Mouse (Mus musculus) adrenal gland, postnatal 36 days (tissue): ENCODE measurements around the gene Pdzrn3. TPM values are rescaled to one million over a fixed set of nuclear protein-coding genes. Genes with fewer than 3 reads are reported as not detected.
A peak's percentile ranks its signal among the peaks of the same experiment; 100 is the strongest.

ENCODE experiments used
- DNase-seq, 2 experiments: peaks; one replicate each; pipeline ENCODE4 v3.0.0; 2021; ENCODE audit warnings: mixed read lengths in 1 of 2
- long read RNA-seq, 2 experiments: library from polyadenylated mRNA; stranded (forward); transcript quantifications; one replicate each; pipeline ENCODE4 v2.0.0; 2021; ENCODE audit warnings: borderline sequencing depth in 2 of 2
- total RNA-seq, 2 experiments: library from RNA; stranded (reverse); gene quantifications; 2 replicates each; pipeline ENCODE4 v1.2.3; 2021

Pdzrn3 gene
- 10 to 100 TPM; 19.1 to 25.7 TPM for total RNA-seq
- long read RNA-seq, experiment 1, full-length matches to known transcripts = 7 of 11 reads
- long read RNA-seq, experiment 1, partial matches to known transcripts = 2 of 11 reads
- long read RNA-seq, experiment 1, other reads (novel, unspliced or antisense) = 2 of 11 reads
- long read RNA-seq, experiment 2, full-length matches to known transcripts = 4 of 6 reads
- long read RNA-seq, experiment 2, partial matches to known transcripts = 1 of 6 reads
- long read RNA-seq, experiment 2, other reads (novel, unspliced or antisense) = 1 of 6 reads

GRCm38 (mm10) chr6:101377167-101377934 is at the start of gene Pdzrn3:
TSS of gene Pdzrn3 (minus strand) at chr6:101377897.
- peak; percentile 76 to 81 for DNase-seq

- DNase-seq = no peak
These were observed 49.6 kb upstream of the Pdzrn3 start for GRCm38 (mm10) chr6:101427296-101427695.

- no peak for DNase-seq
These were observed 48.6 kb upstream of the Pdzrn3 start for GRCm38 (mm10) chr6:101426301-101426700.

DNA sequence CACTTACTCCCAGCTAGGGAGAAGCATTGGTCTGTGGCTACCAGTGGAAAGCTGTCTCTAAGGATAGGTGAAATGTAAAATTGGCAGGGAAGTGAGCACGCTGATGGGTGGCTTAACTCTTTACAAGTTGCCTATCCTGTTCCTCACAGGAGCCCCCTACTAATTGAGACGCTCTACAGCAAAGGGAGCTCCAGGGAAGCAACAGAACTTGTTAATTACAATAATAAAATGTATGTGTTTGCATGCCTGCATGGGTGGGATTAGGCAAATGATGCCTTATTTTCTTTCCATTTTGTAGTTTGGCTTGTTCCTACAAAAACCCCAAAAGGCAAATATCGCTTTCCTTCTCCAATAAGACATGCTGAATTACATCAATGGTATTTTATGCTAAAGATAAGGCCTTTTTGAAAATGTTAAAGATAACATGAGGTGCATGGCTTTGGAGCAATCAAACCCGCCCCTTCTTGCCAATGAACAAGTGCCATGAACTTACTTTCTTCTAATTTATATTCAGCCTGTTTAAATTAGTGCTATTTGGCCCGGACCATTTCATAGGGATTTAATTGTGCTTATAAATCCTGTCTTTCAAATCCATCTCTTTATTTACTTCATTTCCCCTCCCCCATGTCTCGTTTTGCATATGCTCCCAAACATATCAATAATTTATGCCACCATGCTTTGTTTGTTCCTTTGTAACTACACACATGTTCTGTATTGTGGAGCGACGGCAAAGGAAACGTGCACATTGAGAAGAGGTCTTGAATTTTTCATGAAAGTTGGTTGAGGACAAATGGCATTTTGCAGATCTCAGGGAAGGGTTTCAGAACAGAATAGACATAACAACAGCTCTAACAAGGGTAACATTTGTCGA is 44.6 kb upstream of the Pdzrn3 start:
- no peak for DNase-seq

- no peak for DNase-seq
These were observed 40.5 kb upstream of the Pdzrn3 start for GRCm38 (mm10) chr6:101418213-101418612.

DNA sequence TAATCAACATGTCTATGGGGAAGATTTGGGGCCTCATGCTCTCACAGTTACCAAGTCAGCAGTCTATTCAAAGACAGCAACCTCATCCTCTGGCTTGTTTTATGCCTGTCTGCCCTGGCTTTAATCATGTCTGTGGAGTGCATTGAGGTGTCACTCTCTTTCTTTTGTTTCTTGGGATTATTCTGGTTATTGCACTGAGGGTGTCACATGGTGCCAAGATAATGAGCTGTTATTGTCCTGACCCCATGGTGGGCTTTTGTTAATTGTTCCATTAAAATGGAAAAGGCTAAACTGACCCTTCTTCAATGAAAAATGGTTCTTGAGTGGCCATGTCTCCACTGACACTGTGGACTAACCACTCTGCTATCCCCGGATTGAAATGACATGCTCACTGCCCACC is 34.0 kb upstream of the Pdzrn3 start:
- no peak for DNase-seq

GRCm38 (mm10) chr6:101411064-101411463 is 33.4 kb upstream of the Pdzrn3 start:
- DNase-seq = no peak

DNA sequence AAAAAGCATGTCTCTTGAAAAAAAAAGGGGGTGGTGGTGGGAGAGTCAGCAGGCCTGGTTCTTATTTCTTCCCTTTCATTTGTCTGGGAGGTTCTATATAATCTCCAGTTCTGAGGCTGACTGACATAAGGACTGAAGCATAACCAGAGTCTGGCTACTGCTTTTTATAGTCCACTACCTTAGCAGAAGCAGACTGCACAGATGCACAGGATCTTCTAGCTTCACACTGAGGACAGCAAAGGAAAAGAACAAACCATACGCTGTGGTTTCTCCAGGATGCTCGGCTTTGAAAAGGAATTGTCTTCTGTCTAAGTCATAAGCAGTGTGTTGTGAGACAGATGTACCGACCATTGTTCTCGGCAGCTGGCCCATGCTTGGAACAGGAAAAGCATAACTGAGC is 19.0 kb upstream of the Pdzrn3 start:
- DNase-seq = no peak

GRCm38 (mm10) chr6:101395908-101396307 is 18.2 kb upstream of the Pdzrn3 start:
- DNase-seq = no peak

GRCm38 (mm10) chr6:101392801-101393117 is 15.1 kb upstream of the Pdzrn3 start:
- DNase-seq = no peak

- no peak for DNase-seq
These were observed 14.6 kb upstream of the Pdzrn3 start for GRCm38 (mm10) chr6:101392107-101392800.

DNA sequence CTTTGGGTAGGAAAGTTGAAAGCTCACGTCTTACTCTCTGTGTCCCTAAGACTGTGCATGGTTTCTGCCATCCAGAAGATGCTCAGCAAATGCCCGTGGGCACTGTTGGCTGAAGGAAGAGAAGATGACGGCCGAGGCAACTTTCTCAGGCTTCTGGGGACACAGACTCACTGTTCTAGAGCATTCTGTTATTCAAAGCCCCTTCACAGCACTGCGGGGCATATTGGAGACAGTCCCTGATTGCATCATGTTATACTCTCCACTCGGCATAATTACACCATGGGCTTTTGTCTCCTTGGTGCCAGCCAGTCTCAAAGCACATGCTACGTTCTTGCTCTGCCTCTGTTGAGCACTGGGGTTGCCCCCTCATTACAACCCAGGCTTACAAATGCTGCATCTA is 7.8 kb upstream of the Pdzrn3 start:
- DNase-seq = no peak

DNA sequence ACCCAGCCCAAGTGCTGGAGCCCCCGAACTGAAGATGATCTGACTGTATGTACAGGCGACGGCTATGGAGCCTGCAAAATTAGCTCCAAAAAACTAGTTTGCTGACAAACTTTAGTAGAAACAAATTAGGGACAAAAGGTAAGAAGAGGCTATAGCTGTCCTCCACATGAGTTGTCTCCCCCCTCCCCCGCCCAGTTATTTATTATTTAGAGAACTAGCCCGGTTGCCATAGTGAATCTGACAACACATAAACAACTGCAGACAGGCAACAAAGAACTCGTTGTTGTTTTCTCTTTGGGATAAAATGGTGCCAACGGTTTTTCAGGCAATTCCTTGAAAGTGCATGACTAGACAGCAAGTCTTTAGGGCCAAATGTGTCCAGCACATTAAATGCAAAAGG is 7.3 kb upstream of the Pdzrn3 start:
- no peak for DNase-seq

GRCm38 (mm10) chr6:101384476-101384875 is 6.8 kb upstream of the Pdzrn3 start:
- DNase-seq = peak; percentile 31 to 53

DNA sequence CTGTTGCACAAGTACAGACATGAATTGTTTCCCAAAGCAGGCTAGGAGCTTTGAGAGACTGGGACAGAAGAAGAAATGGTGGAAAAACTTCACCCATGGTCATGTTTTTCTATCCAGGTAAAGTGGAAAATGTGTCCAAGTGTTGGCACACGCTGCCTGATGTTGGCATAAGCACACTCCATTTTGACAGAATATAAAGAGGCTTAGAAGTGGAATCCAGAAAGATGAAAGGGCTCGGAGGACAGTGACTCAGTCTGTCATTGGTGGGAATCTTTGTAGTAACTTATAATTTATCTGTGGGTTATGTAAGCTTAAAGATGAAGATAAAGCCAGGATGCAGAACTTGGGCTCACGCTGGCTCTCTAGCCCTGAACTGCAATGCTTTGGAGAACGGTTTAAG is 5.2 kb upstream of the Pdzrn3 start:
- peak; percentile 22 to 32 for DNase-seq

DNA sequence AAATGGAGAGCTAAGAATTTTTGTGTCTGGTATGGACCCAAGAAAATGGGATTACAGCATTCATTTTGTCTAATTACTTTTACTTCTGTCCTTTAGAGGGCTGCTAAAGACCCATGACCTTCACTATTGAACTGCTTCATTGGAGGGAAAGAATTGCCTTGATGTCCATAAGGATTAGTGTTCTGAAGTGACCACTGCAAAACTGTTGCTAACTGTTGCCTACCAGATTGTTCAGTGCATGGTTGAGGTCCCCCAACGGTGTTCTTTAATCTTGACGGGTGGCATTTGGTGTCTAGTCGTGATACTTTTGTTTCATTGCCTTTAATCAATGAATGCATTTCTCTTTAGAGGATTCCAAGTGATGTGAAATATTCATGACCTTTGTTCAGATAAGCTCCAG is 1.8 kb upstream of the Pdzrn3 start:
- no peak for DNase-seq

DNA sequence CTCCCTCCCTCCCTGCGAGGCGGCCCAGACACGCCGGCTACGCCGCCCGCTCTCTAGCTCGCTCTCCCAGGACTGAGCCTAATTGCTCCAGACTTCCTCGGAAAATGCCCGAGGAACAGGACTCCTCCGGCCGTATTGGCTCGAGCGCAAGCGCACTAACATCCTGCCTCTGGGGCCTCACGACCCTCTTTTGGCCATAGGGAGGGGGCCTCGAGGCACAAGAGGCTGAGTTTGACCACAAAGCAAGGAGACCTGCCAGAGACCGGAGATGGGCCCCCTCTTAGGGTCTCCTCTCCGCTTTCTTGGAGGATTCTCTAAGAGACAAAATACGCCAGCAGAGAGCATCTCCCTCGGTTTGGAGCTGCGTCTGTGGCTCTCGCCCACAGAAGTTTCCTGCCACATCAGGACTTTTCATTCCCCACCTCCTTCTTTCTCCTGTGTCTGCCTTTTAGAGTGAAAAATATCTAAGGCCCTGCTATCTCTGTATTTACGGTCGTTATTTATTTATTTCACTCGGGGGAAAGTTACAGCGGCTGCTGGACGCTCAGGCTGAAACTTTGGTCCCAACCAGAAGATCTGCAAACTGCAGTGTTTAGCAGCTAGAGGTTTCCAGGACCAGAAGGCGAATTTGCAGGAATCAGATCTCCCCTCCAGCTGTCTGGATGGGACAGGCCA is 375 bp upstream of the Pdzrn3 start:
- peak; percentile 85 to 87 for DNase-seq

DNA sequence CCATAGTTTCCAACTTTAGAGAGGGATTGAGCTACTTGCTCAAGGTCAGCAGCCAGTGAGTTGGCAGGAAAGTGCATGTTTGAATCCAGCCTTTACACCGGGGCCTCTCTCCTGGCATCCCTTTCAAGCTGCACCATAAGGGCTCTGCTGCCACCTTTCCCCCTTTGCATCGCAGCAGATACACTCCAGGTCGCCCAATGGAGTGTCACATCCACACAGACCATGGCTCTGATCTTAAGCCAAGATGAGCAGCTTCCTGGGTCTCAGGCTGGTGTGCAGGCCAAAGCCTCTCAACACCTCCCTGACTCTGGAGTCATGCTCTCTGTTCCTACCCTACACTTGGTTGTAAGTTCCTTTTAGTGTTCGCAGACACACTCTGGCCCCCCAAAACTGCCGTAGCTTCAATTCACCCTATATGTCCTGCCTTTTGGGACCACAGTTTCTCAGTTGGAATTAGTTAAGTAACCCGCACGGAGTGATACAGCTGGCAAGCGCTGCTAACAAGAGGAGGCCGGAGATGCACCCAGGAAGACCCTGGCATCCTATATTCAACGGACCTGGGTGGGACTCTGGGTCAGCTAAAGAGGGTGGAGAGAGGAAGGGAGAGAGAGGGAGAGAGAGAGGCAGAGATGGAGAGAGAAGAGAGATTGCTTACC is 1.1 kb downstream of the Pdzrn3 start:
- peak; percentile 27 to 46 for DNase-seq

GRCm38 (mm10) chr6:101376049-101376448 is 1.6 kb downstream of the Pdzrn3 start:
- DNase-seq = no peak

GRCm38 (mm10) chr6:101374721-101375120 is 3.0 kb downstream of the Pdzrn3 start:
- peak; percentile 40 to 72 for DNase-seq

DNA sequence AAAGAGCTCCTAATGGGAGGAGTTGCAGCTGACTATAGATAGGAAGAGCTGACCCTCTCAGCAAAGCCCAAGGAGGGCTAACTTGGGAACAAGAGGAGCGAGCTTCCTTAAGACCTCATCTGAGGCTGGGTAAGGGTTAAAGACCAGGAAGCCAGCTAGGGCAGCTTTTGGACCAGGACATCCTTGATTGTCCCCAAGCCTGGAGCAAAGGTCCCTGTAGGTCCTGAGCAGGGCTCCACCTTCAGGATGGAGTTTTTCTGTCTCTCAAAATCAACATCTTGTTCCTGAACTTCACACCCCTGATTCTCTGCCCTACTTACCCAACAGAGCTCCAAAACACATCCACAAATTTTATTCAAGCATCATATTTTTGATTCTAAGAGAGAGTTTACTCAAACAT is 3.5 kb downstream of the Pdzrn3 start:
- no peak for DNase-seq
